Mouse (Mus musculus): ENCODE measurements around the gene Plekhg5.

- TF ChIP-seq ETS1 (conservative IDR thresholded peaks at IDR 0.05; ENCODE audit: low read depth, low read length) = no peak
- no peak for TF ChIP-seq CTCF (conservative IDR thresholded peaks at IDR 0.05 in 1 of 2, IDR thresholded peaks at IDR 0.05 in 1 of 2; ENCODE audit: low read depth in 2 of 2, low read length in 2 of 2)
- TF ChIP-seq SIN3A (IDR thresholded peaks at IDR 0.05; ENCODE audit: low read length) = no peak
- TF ChIP-seq MAX (IDR thresholded peaks at IDR 0.05; ENCODE audit: low read length) = no peak
- TF ChIP-seq MYC (IDR thresholded peaks at IDR 0.05; ENCODE audit: low read depth, low read length) = no peak
- TF ChIP-seq POLR2A (IDR thresholded peaks at IDR 0.05; ENCODE audit: low read depth, low read length) = no peak
These were observed 49.8 kb upstream of the Plekhg5 start for GRCm38 (mm10) chr4:152022506-152022905.
